Mouse (Mus musculus): Measurements from ENCODE around the gene Col15a1. TPM values are rescaled to one million over a fixed set of nuclear protein-coding genes. Genes with fewer than 3 reads are reported as not detected.

Col15a1 gene
- total RNA-seq, 1 experiment from 2014 or later: not detected

DNA sequence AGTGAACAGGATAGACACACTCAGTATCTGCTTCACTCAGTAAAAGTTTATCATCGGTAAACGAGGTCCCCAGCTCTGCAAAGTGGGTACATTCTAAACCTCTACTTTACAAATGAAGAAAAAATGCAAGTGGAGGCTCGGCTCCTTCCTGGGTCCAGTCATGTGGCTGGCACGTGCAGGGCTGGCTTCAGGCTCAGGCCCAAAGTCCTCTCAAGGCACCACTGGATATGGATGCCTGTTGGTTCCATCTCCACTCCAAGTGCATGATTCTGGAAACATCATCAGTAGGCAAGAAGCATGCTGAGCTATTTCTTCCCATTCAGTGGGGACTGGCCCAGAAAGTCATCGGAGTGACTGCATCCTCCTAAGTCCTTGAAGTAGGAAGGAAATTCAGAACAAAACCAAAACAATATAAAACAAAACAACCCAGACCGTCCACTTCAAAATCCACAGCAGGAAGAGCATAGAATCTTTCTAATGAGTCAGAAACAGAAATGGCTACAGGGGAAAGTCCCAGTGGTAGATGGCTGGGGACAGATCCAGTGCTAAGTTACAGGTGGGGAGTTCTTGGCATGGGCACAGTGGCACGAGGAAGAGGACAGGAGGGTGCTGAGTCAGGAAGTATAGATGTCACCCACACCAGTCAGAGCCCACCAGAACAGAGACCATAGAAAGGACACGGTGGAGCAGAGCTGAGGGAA lies 105.9 kb downstream of the Col15a1 start:
- ATAC-seq (replicated peaks in 1 of 2; ENCODE audit: insufficient read depth in 1 of 2, low FRiP score in 2 of 2, low TSS enrichment in 1 of 2, low read depth in 1 of 2, poor library complexity in 2 of 2, severe bottlenecking in 2 of 2): no peak

DNA sequence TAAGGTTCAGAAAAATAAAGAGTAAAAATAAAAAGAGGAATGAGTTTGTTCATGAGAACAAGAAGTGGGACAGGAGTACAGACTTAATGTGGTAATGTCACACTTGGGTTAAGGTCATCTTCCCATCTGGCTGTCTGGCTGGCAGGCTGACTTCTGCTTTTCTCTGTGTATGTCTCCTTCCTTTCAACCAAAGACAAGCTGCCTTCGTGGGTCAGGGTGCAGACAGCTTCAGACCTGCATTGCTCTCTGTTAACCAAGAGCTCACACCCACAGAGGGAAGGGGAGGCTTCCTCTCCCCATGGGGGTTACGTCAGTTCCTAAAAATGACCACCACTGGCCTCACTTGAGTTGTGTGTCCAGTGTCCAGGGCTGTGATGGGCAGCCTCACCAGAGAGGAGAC lies 107.5 kb downstream of the Col15a1 start:
- ATAC-seq (replicated peaks in 1 of 2; ENCODE audit: insufficient read depth in 1 of 2, low FRiP score in 2 of 2, low TSS enrichment in 1 of 2, low read depth in 1 of 2, poor library complexity in 2 of 2, severe bottlenecking in 2 of 2): peak; percentile 54 to 65

DNA sequence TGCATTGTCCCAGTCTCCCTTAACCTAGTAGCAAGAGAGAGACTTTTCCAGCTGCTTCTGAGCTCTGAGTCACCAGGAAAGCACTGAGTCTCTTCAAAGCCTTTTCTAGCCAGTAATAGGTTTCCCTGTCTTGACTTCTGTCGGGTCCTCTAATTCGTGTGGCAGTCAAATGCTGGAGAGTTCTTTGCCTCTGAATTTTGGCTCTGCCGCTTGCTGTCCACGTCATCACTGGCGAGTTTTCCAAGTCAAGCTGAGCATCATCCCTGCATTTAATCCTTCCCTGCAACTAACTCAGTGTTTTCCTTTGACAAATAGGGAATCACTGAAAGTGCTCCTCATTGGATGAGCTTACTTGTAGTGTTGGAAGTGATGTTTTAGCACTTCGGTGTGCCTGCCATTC lies 108.5 kb downstream of the Col15a1 start:
- ATAC-seq (replicated peaks in 1 of 2; ENCODE audit: insufficient read depth in 1 of 2, low FRiP score in 2 of 2, low TSS enrichment in 1 of 2, low read depth in 1 of 2, poor library complexity in 2 of 2, severe bottlenecking in 2 of 2): no peak

DNA sequence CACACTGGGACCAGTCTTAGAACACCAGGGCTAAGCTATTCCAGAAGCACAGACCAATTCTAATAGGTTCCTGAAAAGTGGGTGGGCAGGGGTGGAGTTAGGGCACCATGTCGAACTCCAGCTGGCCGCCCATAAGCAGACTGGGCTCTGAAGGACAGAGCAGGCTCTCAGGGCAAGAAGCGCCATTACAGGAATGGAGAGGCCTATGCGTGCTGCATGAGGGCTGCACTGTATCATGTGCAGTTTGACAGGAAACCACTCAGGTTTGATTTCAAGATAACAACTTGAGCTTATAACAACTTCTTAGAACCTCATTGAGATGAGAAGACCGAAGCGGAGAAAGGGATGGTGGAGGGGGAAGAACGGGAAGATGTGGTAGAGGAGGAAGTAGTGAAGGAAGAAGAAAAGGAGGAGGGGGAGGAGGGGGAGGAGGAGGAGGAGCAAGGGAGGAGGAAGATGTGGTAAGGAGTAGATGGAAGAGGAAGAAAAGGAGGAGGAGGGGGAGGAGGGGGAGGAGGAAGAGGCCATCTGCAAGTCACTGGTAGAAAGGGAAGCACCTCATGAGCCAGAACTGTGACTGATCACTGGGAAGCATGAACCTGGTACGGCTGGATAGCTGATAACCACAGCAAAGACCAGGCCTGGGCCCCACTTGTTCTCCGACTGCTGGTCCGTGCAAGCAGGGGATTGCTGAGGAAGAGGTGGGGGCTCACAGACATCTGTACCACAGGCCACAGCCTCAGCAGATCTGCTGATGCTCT lies 111.8 kb downstream of the Col15a1 start:
- peak; percentile 58 to 70 for ATAC-seq (replicated peaks in 1 of 2; ENCODE audit: insufficient read depth in 1 of 2, low FRiP score in 2 of 2, low TSS enrichment in 1 of 2, low read depth in 1 of 2, poor library complexity in 2 of 2, severe bottlenecking in 2 of 2)

DNA sequence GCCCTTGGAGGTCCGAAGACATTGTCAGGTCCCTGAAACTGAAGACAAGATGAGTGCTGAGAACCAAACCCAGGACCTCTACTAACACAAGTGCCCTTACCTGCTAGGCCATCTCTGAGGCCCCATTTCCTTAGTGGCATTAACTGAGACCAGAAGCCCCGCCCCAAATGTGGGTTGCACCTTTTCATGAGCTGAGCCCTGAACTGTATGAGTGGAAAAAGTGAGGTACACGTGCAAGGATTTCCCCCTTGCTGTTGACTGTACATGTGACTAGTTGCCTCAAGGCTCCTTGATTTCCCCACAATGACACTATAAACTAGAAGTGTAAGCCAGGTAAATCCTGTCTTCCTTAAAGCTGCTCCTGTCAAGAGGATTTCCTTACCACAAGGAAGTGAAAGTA lies 114.4 kb downstream of the Col15a1 start:
- ATAC-seq (replicated peaks in 1 of 2; ENCODE audit: insufficient read depth in 1 of 2, low FRiP score in 2 of 2, low TSS enrichment in 1 of 2, low read depth in 1 of 2, poor library complexity in 2 of 2, severe bottlenecking in 2 of 2): no peak

DNA sequence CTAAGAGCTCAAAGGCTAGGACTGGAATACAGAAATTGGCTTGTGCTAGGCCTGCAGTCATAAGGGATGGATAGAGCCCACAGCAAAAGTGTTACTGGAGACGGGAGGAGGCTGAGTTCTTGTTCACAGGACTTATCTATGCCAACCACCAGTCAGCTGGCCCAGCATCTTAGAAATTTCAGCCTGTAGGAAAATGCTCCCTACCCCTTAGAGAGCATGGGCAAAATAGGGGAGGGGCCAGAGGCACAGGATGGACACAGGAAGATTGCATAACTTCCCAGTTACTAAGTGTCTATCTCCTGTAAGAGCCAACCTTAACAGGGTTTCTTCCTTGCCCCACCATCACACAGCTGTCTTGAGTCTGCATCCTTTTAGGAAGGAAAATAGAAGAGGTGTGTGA lies 116.2 kb downstream of the Col15a1 start:
- no peak for ATAC-seq (replicated peaks in 1 of 2; ENCODE audit: insufficient read depth in 1 of 2, low FRiP score in 2 of 2, low TSS enrichment in 1 of 2, low read depth in 1 of 2, poor library complexity in 2 of 2, severe bottlenecking in 2 of 2)

DNA sequence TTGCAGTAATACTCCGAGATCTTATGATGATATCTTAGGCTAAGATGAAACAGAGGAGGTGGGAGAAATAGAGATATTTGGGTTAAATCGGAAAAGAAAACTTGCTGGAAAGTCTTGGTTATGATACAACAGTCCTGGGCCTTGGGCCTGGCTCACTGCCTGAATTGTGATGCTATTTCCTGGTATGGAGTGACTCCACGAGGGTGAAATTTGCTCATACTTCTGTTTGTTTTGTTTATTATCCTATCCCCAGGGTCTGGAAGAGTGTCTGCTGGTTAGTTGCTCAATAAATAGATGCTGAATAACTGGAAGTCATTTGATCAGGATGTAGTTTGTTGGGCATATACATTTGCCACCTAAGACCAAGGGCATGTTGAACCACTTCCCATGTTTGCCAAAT lies 119.8 kb downstream of the Col15a1 start:
- no peak for ATAC-seq (replicated peaks in 1 of 2; ENCODE audit: insufficient read depth in 1 of 2, low FRiP score in 2 of 2, low TSS enrichment in 1 of 2, low read depth in 1 of 2, poor library complexity in 2 of 2, severe bottlenecking in 2 of 2)

DNA sequence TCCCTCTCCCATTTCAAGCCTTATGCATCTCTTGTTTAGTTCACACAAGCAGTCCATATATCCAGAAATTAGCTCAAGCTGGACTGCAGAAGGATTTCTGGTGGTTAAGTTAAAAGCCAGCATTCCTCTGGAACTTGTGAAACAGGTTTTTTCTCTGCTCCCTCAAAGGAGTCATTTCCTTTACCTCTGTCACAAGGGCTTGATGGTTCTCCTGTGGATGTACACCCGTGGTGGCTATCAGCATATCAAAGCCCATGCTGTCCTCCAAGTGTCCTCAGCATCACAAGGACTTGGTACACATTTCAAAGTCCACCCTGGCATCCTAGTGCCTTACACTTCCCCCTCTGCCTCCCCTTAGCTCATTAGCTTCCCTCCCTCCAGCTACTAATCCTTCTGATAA lies 121.3 kb downstream of the Col15a1 start:
- ATAC-seq (replicated peaks in 1 of 2; ENCODE audit: insufficient read depth in 1 of 2, low FRiP score in 2 of 2, low TSS enrichment in 1 of 2, low read depth in 1 of 2, poor library complexity in 2 of 2, severe bottlenecking in 2 of 2): no peak

DNA sequence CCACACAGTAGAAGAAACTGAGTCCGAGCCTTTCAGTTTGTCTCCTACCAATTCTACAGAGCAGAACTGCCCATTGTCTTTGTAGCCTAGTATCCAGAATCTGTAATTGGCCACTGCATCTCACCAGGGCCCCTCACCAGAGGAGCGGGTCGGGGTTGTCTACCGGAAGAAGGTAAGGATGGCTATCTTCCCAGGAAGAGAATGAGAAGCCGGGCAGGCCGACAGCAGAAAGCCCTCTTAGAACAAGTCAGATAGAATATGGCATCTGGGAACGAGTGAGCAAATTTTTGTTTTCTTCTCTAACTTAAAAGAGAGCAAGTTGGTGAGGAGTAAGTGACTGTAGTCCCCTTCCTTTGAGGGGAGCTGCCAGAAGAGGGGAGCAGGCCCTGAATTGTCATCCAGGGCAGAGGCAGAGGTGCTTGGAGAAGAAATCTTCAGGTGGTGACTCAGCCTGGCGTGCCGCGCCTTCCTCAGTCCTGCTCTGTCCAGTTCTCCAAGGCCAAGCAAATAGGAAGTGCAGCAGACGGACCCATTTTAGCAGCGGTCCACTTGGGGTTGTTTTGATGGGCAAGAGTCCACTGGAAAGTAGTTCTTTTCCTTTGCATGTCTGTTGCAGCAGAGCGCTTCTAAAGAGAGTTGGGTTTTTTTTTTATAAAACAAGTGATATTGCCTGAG lies 122.6 kb downstream of the Col15a1 start:
- no peak for ATAC-seq (replicated peaks in 1 of 2; ENCODE audit: insufficient read depth in 1 of 2, low FRiP score in 2 of 2, low TSS enrichment in 1 of 2, low read depth in 1 of 2, poor library complexity in 2 of 2, severe bottlenecking in 2 of 2)

DNA sequence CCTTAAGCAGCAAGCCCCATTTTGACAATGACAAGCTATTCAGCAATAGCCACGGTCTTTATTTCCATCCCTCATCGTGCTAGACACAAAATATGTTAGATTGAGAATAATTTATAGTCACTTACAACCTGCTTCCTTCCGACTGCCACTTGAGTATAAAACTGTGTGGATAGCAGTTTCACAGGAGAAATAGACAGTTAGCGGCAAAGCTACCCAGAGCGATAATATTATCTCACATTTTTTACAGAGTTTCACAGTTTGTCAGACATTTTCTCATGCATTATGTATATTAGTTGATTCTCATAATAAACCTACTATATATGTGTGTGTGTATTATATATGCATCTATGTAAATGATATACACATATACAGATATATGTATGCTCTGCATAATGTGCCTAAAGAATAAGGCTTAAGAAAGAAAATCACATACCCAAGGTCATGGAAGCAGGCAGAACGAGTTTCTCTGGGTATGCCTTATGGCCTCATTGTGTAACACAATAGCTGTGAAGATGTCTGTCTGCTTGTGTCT lies 124.9 kb downstream of the Col15a1 start:
- no peak for ATAC-seq (replicated peaks in 1 of 2; ENCODE audit: insufficient read depth in 1 of 2, low FRiP score in 2 of 2, low TSS enrichment in 1 of 2, low read depth in 1 of 2, poor library complexity in 2 of 2, severe bottlenecking in 2 of 2)

DNA sequence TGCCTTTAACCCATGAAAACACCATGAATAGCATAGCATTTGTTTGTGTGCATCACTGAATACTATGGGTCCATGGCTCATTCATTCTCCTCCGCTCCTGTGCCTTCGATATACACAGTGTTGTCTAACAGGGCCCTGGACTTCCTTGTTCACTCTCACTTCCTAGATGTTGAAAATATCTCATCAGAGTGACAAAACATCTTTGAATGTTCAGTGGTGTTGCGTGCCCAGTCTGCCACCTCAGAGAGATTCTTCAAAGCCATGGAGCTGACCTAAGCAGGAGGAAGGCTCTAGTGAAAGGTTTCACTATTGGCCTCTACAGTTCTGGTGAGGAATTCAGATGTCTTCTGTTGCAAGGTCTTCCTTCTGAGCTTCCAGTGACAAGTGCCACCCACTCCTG lies 125.6 kb downstream of the Col15a1 start:
- no peak for ATAC-seq (replicated peaks in 1 of 2; ENCODE audit: insufficient read depth in 1 of 2, low FRiP score in 2 of 2, low TSS enrichment in 1 of 2, low read depth in 1 of 2, poor library complexity in 2 of 2, severe bottlenecking in 2 of 2)

DNA sequence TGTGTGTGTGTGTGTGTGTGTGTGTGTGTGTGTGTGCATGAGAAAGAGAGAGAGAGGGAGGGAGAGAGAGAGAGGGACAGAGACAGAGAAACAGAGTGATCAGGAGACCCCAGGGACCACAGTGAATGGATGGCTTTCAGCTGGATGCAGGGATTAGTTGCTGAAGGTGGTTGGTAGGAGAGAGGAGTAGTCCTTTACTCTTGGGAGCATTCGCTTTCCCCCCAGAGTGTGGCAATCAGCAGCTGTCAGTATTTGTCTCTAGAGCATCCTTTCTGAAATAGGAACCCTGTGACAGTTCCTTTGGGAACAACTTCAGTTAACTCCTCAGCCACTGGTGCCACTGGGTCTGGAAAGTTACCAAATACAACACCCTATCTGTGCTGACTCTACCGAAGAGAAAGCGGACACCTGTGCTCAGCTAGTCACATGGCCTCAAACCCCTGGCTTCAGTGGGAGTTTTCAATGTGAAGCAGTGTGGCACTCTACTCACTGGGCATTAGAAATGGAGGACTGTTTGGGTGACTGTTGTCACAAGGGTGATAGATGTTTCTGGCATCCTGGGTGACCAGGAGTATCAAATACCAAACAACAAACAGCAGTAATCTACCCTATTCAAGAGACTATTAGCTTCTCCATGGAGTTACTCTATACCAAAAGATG lies 129.1 kb downstream of the Col15a1 start:
- ATAC-seq (replicated peaks in 1 of 2; ENCODE audit: insufficient read depth in 1 of 2, low FRiP score in 2 of 2, low TSS enrichment in 1 of 2, low read depth in 1 of 2, poor library complexity in 2 of 2, severe bottlenecking in 2 of 2): no peak

DNA sequence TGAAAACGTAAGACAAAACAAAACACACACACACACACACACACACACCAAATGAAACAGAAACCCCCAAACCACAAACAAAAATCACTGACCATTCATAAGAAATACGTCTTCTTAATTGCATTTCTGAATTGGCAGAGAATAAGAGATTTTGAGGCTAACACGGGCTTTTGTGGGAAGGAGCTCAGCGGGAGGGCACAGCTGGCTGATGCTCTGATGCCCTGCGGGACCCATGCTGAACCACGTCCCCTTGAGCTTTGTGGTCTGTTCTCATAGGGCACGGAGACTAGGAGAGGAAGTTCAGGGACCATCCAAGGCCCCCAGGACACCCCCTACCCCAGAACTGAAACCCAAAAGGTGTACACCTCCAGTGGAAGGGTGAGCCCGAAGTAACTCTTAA lies 134.7 kb downstream of the Col15a1 start:
- ATAC-seq (replicated peaks in 1 of 2; ENCODE audit: insufficient read depth in 1 of 2, low FRiP score in 2 of 2, low TSS enrichment in 1 of 2, low read depth in 1 of 2, poor library complexity in 2 of 2, severe bottlenecking in 2 of 2): no peak

DNA sequence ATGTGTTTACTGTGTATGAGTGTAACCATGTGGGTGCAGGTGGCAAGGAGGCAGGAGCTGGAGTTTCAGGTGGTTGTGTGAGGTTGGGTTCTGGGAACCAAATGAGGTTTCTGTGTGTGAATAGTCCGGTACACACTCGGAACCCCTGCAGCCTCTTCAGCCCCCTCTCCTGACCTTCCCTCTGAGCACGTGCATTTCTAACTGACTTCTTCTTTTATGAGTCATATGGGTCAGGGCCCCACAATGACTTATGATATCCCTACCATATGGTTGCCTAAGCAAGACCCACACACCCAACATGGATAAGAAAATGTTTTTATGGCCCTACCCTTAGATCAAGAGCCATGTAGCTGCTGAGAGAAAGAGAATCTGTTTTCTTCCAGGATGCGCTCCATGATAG lies 139.1 kb downstream of the Col15a1 start:
- no peak for ATAC-seq (replicated peaks in 1 of 2; ENCODE audit: insufficient read depth in 1 of 2, low FRiP score in 2 of 2, low TSS enrichment in 1 of 2, low read depth in 1 of 2, poor library complexity in 2 of 2, severe bottlenecking in 2 of 2)

DNA sequence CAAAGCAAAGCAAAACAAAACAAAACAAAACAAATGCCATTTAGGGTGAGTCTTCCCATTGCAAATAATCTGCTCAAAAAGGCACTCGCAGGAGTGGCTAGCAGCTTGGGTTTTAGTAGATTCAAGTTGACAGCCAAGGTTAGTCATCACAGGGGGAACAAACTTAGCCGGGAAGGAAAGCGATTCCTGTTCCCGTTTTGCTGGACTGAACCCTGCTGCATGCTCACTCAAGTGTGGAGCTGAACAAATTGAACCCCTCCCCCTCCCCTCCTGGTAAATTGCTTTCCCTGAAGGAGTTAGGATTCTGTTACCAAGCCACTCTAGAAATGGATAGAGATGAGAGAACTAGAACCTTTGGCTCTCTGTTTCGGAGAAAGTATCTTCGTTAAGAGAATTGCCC lies 141.8 kb downstream of the Col15a1 start:
- no peak for ATAC-seq (replicated peaks in 1 of 2; ENCODE audit: insufficient read depth in 1 of 2, low FRiP score in 2 of 2, low TSS enrichment in 1 of 2, low read depth in 1 of 2, poor library complexity in 2 of 2, severe bottlenecking in 2 of 2)

DNA sequence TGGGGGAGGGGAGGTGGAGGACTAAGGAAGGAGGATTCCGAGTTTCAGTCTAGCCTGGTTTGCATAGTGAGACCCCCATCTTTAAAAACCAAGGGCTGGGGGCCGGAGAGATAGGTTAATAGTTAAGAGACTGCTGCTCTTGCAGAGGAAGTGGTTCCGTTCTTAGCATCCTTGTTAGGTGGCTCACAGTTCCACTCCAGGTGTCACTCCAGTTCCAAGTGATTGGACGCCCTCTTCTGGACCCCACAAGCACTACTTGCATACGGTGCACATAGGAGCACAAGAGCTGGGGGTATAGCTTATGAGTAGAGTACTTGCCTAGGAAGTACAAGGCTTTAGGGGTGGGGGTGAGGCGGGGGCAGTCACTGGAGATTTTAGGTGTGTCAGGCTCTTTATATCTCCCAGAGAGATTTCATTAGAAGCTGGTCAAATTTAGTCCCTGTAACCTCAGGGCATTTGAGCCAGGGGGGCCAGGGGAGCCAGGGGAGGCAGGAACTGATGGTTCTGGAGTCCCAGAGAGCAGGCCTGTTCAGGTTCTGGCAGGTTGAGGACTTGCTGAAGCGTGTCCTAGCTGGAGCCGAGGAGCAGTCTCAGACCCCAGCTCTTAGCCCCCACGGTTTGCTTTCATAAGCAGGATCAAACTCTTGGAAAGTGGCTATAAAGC lies 143.6 kb downstream of the Col15a1 start:
- peak; percentile 44 to 63; a peak in 3 of 4 replicates for ATAC-seq (replicated peaks in 1 of 2; ENCODE audit: insufficient read depth in 1 of 2, low FRiP score in 2 of 2, low TSS enrichment in 1 of 2, low read depth in 1 of 2, poor library complexity in 2 of 2, severe bottlenecking in 2 of 2)

DNA sequence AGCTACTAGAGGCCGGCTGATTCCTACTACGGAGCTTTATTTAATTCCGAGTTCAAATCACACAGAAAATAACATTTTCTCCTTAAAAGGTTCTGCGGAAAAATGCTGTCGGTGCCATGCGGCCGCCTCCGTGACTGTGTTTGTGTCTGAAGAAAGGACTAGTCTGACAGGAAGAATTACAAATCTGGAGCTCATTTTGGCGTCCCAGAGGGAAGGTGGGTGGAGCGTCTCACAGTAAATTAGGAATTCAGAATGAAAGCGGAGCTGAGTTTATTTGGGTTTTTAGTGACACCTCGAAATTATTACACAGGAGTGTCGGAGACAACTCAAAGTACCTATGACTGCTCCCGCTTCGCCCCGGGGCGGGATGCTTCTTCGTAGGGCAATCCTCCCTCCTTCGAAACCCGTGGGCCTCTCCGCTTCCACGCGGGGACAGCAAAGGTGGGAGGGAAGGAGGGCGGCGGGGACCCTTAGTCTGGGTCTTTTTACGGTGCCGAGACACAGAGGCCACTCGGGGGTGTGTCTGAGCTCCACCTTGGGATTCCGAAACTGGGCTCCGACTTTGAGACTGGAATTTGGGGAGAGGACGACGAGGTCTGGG lies 144.2 kb downstream of the Col15a1 start:
- no peak for ATAC-seq (replicated peaks in 1 of 2; ENCODE audit: insufficient read depth in 1 of 2, low FRiP score in 2 of 2, low TSS enrichment in 1 of 2, low read depth in 1 of 2, poor library complexity in 2 of 2, severe bottlenecking in 2 of 2)
